ENCODE assay signal across 23 mouse cellular contexts in genomic region chr14:19940066-19940465, GRCm38 (mm10). TPM values are rescaled to one million over a fixed set of nuclear protein-coding genes. Genes with fewer than 3 reads are reported as not detected.
DNase-seq lines count a peak whose midpoint lies in the region; ATAC-seq lines count a peak whose summit lies in the region.
"Had no signal": no experiment of that assay in that cellular context is flagged by ENCODE, and none has a peak within 500 bp of the region (broad histone marks: within the 10 kb centered on the region; RNA-seq: fewer than 3 reads in every experiment).

No protein-coding gene starts in this region.

- H3K9ac ChIP-seq in midbrain, embryonic 15.5 days = no peak overlapping the region
- H3K9ac ChIP-seq: heart, embryonic 15.5 days; hindbrain, embryonic 14.5 days; limb, embryonic 13.5 days; liver, embryonic 12.5 days had no signal

- no peaks in the 10 kb centered on the region for H3K27me3 ChIP-seq in midbrain, embryonic 15.5 days (replicated peaks)
- no peaks in the 10 kb centered on the region for H3K27me3 ChIP-seq in midbrain, embryonic 10.5 days (ENCODE audit: low read depth, poor library complexity, severe bottlenecking)
- H3K27me3 ChIP-seq: heart, embryonic 15.5 days; limb, embryonic 13.5 days; liver, embryonic 12.5 days had no signal

- no peak overlapping the region for H3K4me2 ChIP-seq in midbrain, embryonic 15.5 days
- H3K4me2 ChIP-seq: heart, embryonic 15.5 days; hindbrain, embryonic 14.5 days; limb, embryonic 13.5 days; liver, embryonic 12.5 days had no signal

- no peaks in the 10 kb centered on the region for H3K36me3 ChIP-seq in midbrain, embryonic 15.5 days (replicated peaks)
- peaks cover 14% of the 10 kb centered on the region for H3K36me3 ChIP-seq in midbrain, embryonic 10.5 days
- H3K36me3 ChIP-seq: liver, embryonic 12.5 days had no signal

- H3K27ac ChIP-seq in midbrain, embryonic 15.5 days = no peak overlapping the region
- H3K27ac ChIP-seq in midbrain, embryonic 10.5 days (replicated peaks) = no peak overlapping the region
- H3K27ac ChIP-seq: forebrain, embryonic 10.5 days; gastrocnemius, adult 2 months; heart, embryonic 15.5 days; limb, embryonic 13.5 days; liver, embryonic 12.5 days had no signal

- intact Hi-C loops in left cerebral cortex, postnatal 4 days (cut with DNase I) = no loop called here

- WGBS in midbrain, embryonic 15.5 days = 100% methylated on average over 1 of the region's 1 CpGs
- WGBS in midbrain, embryonic 10.5 days = 75% methylated on average over 1 of the region's 1 CpGs

- H3K9me3 ChIP-seq in midbrain, embryonic 15.5 days = no peaks in the 10 kb centered on the region
- no peaks in the 10 kb centered on the region for H3K9me3 ChIP-seq in midbrain, embryonic 10.5 days (replicated peaks)
- H3K9me3 ChIP-seq: forebrain, embryonic 10.5 days; heart, embryonic 15.5 days; limb, embryonic 13.5 days; liver, embryonic 12.5 days had no signal

- no peak for DNase-seq in midbrain, embryonic 10.5 days (ENCODE audit: low spot score)
- DNase-seq in A20 (ENCODE audit: low read depth, low spot score) = peak; percentile 41
- peak; percentile 16 for DNase-seq in CD4-positive helper T cell, adult 2 months (ENCODE audit: low read depth, low spot score)
- DNase-seq in induced T-regulatory cell, adult 2 months (ENCODE audit: low read depth) = peak; percentile 46
- no peak for DNase-seq in spleen, postnatal 4 days (ENCODE audit: low spot score in 2 of 2)
- no peak for DNase-seq in right cerebral cortex, postnatal 4 days
- DNase-seq in left cerebral cortex, postnatal 4 days = no peak
- DNase-seq: cerebellum, adult 11 months; gastrocnemius, adult 2 months; heart, postnatal 36 days; kidney, adult 2 months; kidney, postnatal 14 days; layer of hippocampus, postnatal 36 days; lung, adult 2 months; lung, postnatal 36 days; right cerebral cortex, postnatal 14 days; spleen, adult 18-20 months had no signal

- H3K4me1 ChIP-seq in midbrain, embryonic 15.5 days = peaks cover 37% of the 10 kb centered on the region
- H3K4me1 ChIP-seq in midbrain, embryonic 10.5 days = peaks cover 20% of the 10 kb centered on the region
- H3K4me1 ChIP-seq: limb, embryonic 13.5 days; liver, embryonic 12.5 days had no signal

- ATAC-seq in midbrain, embryonic 15.5 days (replicated peaks) = 0 out of 2 replicates have a peak, but pooled peaks have one; percentile 16
- ATAC-seq: liver, embryonic 12.5 days had no signal

- H3K4me3 ChIP-seq in midbrain, embryonic 15.5 days = no peak overlapping the region
- no peak overlapping the region for H3K4me3 ChIP-seq in midbrain, embryonic 10.5 days
- H3K4me3 ChIP-seq: forebrain, embryonic 10.5 days; gastrocnemius, adult 2 months; heart, embryonic 15.5 days; limb, embryonic 13.5 days; liver, embryonic 12.5 days had no signal

RNA-seq across cellular contexts. Expression of gene Gng2, which starts 37.4 kb away (rescaled TPM):
- 452 and 467 TPM in 2 replicates for polyA plus RNA-seq in midbrain, embryonic 15.5 days (2015; fragmentation: Nextera tagmentation; extraction: Ambion mirVana)
- polyA plus RNA-seq in midbrain, embryonic 10.5 days (2016; fragmentation: Nextera tagmentation; extraction: Ambion mirVana) = 82.4 and 121 TPM in 2 replicates
- 100 to 1,000 TPM; 813 to 824 TPM for total RNA-seq in left cerebral cortex, postnatal 4 days (2021)

Comparison
In these comparisons a context has a peak if more than half of its experiments do, and no peak if none do; other contexts are left out.
1. DNase-seq: peak in A20 (single experiment), CD4-positive helper T cell, adult 2 months (single experiment) and induced T-regulatory cell, adult 2 months (single experiment); none in midbrain, embryonic 10.5 days (single experiment), spleen, postnatal 4 days (0 of 2), right cerebral cortex, postnatal 4 days (single experiment) and left cerebral cortex, postnatal 4 days (single experiment).